Mouse (Mus musculus): ENCODE measurements at regions not wholly inside any gene's neighbourhood (a gene's known extent, or its start where the extent isn't known, plus 50 kb on each side); places are given as distances from the start of the nearest gene placed in this dataset.
"Not testable (repeated sequence)": the region's sequence is repeated elsewhere in the genome, so short reads cannot be mapped to it uniquely, and the experiment has no call there.

DNA sequence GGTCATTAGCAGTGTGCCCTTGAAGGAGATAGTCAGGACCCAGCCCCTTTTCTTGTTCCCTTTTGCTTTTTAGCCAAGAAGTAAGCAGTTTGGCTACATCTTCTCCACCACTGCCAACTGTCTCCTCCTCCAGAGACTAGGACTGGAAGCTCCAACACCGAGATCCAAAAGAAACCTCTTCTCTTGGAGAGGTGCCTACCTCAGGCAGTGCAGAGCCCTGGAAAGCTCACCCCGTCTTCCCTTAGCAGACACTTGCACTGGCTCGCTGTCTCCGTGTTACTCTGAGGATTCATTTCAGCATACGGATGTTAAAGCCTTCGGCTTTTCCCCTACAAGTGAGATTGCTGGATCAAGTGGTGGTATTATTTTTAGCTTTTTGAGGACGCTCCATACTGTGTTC, 331.0 kb downstream of the Rapgef2 start:
- WGBS = 82% methylated on average over 7 of the region's 7 CpGs
- Histone ChIP-seq H3K4me3 (no peak overlapping the region), H3K4me2 (no peak overlapping the region), H3K4me1 (no peaks in the 10 kb centered on the region), H3K9ac (no peak overlapping the region), H3K27me3 (peaks cover 4% of the 10 kb centered on the region; the same call in 1 of the 2 replicates), H3K27ac (no peak overlapping the region), H3K36me3 (no peaks in the 10 kb centered on the region), H3K9me3 (no peaks in the 10 kb centered on the region)
- no peak for ATAC-seq (ENCODE audit: insufficient number of reproducible peaks, insufficient read depth, low FRiP score, low TSS enrichment, low read depth)

DNA sequence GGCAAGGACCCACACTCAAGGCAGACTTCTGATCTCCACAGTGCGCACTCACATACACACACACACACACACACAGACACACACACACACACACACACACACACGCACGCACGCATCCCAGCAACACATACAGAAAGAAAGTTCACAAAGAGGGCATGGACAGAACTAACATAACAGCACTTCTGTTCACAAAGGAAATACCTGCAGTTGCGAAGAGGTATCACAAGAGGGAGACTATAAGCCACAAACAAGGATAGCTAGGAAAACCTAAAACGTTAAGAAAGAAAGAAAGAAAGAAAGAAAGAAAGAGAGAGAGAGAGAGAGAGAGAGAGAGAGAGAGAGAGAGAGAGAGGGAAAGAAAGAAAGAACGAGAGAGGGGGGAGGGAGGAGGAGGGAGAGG, 336.9 kb downstream of the Rapgef2 start:
- not testable (repeated sequence) for H3K9me3 ChIP-seq; H3K27me3 ChIP-seq; H3K9ac ChIP-seq; H3K36me3 ChIP-seq; H3K27ac ChIP-seq; H3K4me2 ChIP-seq; ATAC-seq (ENCODE audit: insufficient number of reproducible peaks, insufficient read depth, low FRiP score, low TSS enrichment, low read depth); H3K4me3 ChIP-seq; H3K4me1 ChIP-seq
- 62% methylated on average over 6 of the region's 7 CpGs for WGBS

- H3K27ac ChIP-seq = no peak overlapping the region
- H3K27me3 ChIP-seq = peaks cover 2% of the 10 kb centered on the region; the same call in 1 of the 2 replicates
- H3K9ac ChIP-seq = no peak overlapping the region
- no peaks in the 10 kb centered on the region for H3K36me3 ChIP-seq
- no peak; the same call in 1 of the 2 replicates for ATAC-seq (ENCODE audit: insufficient number of reproducible peaks, insufficient read depth, low FRiP score, low TSS enrichment, low read depth)
- no peaks in the 10 kb centered on the region for H3K9me3 ChIP-seq
- H3K4me2 ChIP-seq = no peak overlapping the region
- no peaks in the 10 kb centered on the region for H3K4me1 ChIP-seq
- no peak overlapping the region for H3K4me3 ChIP-seq
- 89% methylated on average over 9 of the region's 9 CpGs for WGBS
These were observed 337.6 kb downstream of the Rapgef2 start for GRCm38 (mm10) chr3:78948700-78949099.

- WGBS = 29% methylated on average over 8 of the region's 8 CpGs
- no peaks in the 10 kb centered on the region for H3K4me1 ChIP-seq
- H3K36me3 ChIP-seq = no peaks in the 10 kb centered on the region
- H3K27me3 ChIP-seq = no peaks in the 10 kb centered on the region
- no peak overlapping the region for H3K4me3 ChIP-seq
- H3K4me2 ChIP-seq = no peak overlapping the region
- no peak for ATAC-seq (ENCODE audit: insufficient number of reproducible peaks, insufficient read depth, low FRiP score, low TSS enrichment, low read depth)
- no peak overlapping the region for H3K9ac ChIP-seq
- no peaks in the 10 kb centered on the region for H3K9me3 ChIP-seq
- no peak overlapping the region for H3K27ac ChIP-seq
These were observed 338.1 kb downstream of the Rapgef2 start for GRCm38 (mm10) chr3:78948171-78948570.

DNA sequence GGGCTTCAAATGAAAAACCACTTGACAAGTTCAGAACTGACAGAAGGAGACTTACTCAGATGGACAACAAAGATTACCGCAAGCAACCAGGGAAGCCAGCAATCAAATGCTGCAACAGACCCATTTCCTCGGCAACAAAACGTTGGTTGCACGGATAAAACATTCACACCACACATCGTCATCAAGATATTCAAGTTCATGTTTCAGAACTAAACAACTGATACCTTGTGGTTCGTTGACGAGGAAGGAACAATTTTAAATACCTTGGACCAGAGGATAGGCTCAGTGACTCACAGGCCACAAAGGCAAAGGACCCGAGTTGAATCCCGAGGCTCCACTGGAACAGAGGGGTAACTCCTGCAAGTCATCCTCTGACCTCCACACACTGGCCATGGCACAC, 339.1 kb downstream of the Rapgef2 start:
- H3K9ac ChIP-seq = no peak overlapping the region
- H3K36me3 ChIP-seq = no peaks in the 10 kb centered on the region

GRCm38 (mm10) chr3:78944185-78944584, 342.1 kb downstream of the Rapgef2 start:
- no peak for ATAC-seq (ENCODE audit: insufficient number of reproducible peaks, insufficient read depth, low FRiP score, low TSS enrichment, low read depth)
- no peak overlapping the region for H3K4me3 ChIP-seq
- no peak overlapping the region for H3K4me2 ChIP-seq
- no peaks in the 10 kb centered on the region for H3K4me1 ChIP-seq
- WGBS = 73% methylated on average over 8 of the region's 8 CpGs
- no peak overlapping the region for H3K9ac ChIP-seq
- no peaks in the 10 kb centered on the region for H3K36me3 ChIP-seq
- no peak overlapping the region for H3K27ac ChIP-seq
- no peaks in the 10 kb centered on the region for H3K9me3 ChIP-seq
- no peaks in the 10 kb centered on the region for H3K27me3 ChIP-seq

More for the DNA sequence above, 339.1 kb downstream of the Rapgef2 start:
- Histone ChIP-seq H3K9me3 (no peaks in the 10 kb centered on the region), H3K27me3 (no peaks in the 10 kb centered on the region), H3K4me3 (no peak overlapping the region), H3K4me1 (no peaks in the 10 kb centered on the region), H3K27ac (no peak overlapping the region), H3K4me2 (no peak overlapping the region)
- 79% methylated on average over 9 of the region's 9 CpGs for WGBS
- ATAC-seq (ENCODE audit: insufficient number of reproducible peaks, insufficient read depth, low FRiP score, low TSS enrichment, low read depth) = no peak

DNA sequence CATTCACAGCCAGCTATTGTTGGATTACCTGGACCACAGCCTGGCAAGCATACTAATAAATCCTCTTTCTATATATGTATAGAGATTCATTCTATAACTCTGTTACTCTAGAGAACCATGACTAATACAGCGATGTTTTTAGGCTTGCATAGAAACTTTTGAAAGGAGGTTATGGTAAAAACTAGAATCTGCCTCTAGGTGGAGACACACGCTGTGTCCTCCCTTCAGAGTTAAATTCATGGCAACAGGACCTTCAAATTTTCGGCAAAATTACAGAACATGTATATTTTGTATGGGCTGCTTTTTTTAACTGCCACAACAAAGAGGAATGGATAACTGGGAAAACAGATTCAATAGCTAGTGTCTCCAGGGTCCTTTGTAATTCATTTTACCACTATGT, 353.3 kb downstream of the Rapgef2 start:
- Histone ChIP-seq H3K9me3 (no peaks in the 10 kb centered on the region), H3K4me2 (no peak overlapping the region), H3K36me3 (no peaks in the 10 kb centered on the region), H3K9ac (no peak overlapping the region), H3K4me1 (no peaks in the 10 kb centered on the region), H3K4me3 (no peak overlapping the region), H3K27me3 (no peaks in the 10 kb centered on the region), H3K27ac (no peak overlapping the region)
- ATAC-seq (ENCODE audit: insufficient number of reproducible peaks, insufficient read depth, low FRiP score, low TSS enrichment, low read depth) = no peak
- WGBS = 72% methylated on average over 3 of the region's 3 CpGs

DNA sequence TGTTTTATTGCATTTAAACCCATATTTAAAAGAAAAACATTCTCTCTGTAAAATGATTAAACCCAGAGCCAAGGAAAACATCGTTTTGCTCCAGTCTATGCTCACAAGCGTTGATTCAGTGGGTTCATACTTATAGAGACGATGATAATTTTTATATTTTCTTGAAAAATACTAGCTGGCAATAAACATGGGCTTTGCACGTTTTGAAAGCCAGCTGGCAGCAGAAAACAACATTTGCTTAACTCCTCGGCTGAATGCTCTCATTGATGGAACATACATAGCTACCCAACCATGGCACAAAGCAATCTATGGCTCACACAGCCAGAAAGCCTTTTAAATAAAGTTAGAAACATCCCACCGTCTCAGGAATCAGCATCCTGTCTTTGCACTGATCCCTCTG, 366.5 kb downstream of the Rapgef2 start:
- 51% methylated on average over 6 of the region's 6 CpGs for WGBS
- Histone ChIP-seq H3K4me3 (no peak overlapping the region), H3K27ac (no peak overlapping the region), H3K4me2 (peak overlapping the region; percentile 52), H3K27me3 (no peaks in the 10 kb centered on the region), H3K9ac (no peak overlapping the region), H3K36me3 (no peaks in the 10 kb centered on the region), H3K9me3 (no peaks in the 10 kb centered on the region), H3K4me1 (no peaks in the 10 kb centered on the region)
- no peak for ATAC-seq (ENCODE audit: insufficient number of reproducible peaks, insufficient read depth, low FRiP score, low TSS enrichment, low read depth)

- Histone ChIP-seq H3K4me3 (peak overlapping the region; percentile 23), H3K36me3 (no peaks in the 10 kb centered on the region), H3K27ac (no peak overlapping the region), H3K9ac (no peak overlapping the region), H3K9me3 (no peaks in the 10 kb centered on the region), H3K27me3 (no peaks in the 10 kb centered on the region), H3K4me2 (peak overlapping the region; percentile 52), H3K4me1 (no peaks in the 10 kb centered on the region)
- ATAC-seq (ENCODE audit: insufficient number of reproducible peaks, insufficient read depth, low FRiP score, low TSS enrichment, low read depth) = no peak
- 15% methylated on average over 12 of the region's 12 CpGs for WGBS
These were observed 366.9 kb downstream of the Rapgef2 start for GRCm38 (mm10) chr3:78919407-78919806.

GRCm38 (mm10) chr3:78908196-78908844, 378.0 kb downstream of the Rapgef2 start:
- 63% methylated on average over 1 of the region's 1 CpGs for whole genome bisulfite sequencing
- H3K4me1 ChIP-seq = no peaks in the 10 kb centered on the region

DNA sequence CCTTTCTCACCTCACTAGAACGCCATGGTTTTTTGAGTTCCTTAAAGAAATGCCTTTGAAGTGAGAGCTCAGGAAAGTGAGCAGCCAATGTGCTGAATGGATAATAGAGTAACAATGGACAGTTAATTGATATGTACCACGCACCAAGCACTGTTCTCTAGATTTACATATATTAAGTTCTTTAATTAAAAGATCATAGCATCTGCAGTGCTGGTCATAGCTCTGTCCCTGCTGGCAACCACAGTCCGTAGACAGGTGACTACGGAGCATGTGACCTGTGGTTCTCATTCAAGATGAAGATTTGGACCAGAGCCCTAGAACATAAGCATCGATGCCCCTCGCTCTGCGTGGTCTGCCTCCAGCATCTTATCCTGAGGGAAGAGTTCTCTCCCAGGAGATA, 378.5 kb downstream of the Rapgef2 start:
- no peak overlapping the region for H3K4me3 ChIP-seq
- H3K27me3 ChIP-seq = no peaks in the 10 kb centered on the region
- no peak overlapping the region for H3K4me2 ChIP-seq

More at GRCm38 (mm10) chr3:78908196-78908844, 378.0 kb downstream of the Rapgef2 start:
- no peak for ATAC-seq (ENCODE audit: insufficient number of reproducible peaks, insufficient read depth, low FRiP score, low TSS enrichment, low read depth)
- H3K9me3 ChIP-seq = no peaks in the 10 kb centered on the region
- no peak overlapping the region for H3K27ac ChIP-seq
- no peaks in the 10 kb centered on the region for H3K27me3 ChIP-seq
- no peaks in the 10 kb centered on the region for H3K36me3 ChIP-seq
- H3K9ac ChIP-seq = no peak overlapping the region
- no peak overlapping the region for H3K4me2 ChIP-seq
- H3K4me3 ChIP-seq = no peak overlapping the region

DNA sequence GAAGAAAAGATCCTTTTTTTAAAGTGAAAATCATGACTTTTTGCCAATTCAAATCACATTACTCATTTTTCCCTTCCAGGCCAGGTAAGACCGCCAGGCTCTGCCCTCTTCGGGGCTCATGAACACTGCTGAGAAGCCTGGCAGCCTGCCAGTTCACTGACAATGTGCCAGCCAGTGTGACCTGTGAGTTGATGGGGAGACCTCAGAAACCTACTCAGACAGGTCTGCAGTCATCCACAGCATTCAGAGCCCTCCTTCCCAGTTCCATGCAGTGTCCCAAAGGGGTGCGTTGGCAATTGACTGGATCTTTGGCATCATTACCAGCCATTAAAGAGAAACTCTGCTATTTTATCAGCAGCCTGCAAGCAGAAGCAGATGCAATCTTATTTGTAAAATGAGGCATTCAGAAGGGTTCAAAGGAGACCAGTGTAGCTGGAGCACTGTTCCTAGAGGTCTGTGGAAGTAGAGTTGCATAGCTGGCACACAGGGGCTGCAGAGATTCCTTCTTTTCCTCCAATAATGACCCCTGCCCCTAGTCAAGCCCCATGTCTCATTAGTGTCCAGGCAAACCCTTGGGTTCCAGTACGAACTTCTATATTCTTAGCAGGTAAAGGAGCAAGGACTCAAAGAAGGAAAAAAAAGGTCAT, 384.4 kb downstream of the Rapgef2 start:
- no peaks in the 10 kb centered on the region for H3K27me3 ChIP-seq
- H3K9ac ChIP-seq = no peak overlapping the region
- peaks cover 12% of the 10 kb centered on the region for H3K4me1 ChIP-seq
- no peaks in the 10 kb centered on the region for H3K9me3 ChIP-seq
- H3K36me3 ChIP-seq = no peaks in the 10 kb centered on the region
- H3K4me2 ChIP-seq = no peak overlapping the region
- no peak overlapping the region for H3K4me3 ChIP-seq
- no peak overlapping the region for H3K27ac ChIP-seq
- peak; percentile 73; the same call in 1 of the 2 replicates for ATAC-seq (ENCODE audit: insufficient number of reproducible peaks, insufficient read depth, low FRiP score, low TSS enrichment, low read depth)
- 54% methylated on average over 4 of the region's 4 CpGs for WGBS

More for the DNA sequence above, 378.5 kb downstream of the Rapgef2 start:
- WGBS = 90% methylated on average over 7 of the region's 7 CpGs
- ATAC-seq (ENCODE audit: insufficient number of reproducible peaks, insufficient read depth, low FRiP score, low TSS enrichment, low read depth) = no peak
- Histone ChIP-seq H3K4me1 (no peaks in the 10 kb centered on the region), H3K27ac (no peak overlapping the region), H3K36me3 (no peaks in the 10 kb centered on the region), H3K9me3 (no peaks in the 10 kb centered on the region), H3K9ac (no peak overlapping the region)
